Mouse (Mus musculus): Measurements from ENCODE around the gene Aatk.

Aatk gene

DNA sequence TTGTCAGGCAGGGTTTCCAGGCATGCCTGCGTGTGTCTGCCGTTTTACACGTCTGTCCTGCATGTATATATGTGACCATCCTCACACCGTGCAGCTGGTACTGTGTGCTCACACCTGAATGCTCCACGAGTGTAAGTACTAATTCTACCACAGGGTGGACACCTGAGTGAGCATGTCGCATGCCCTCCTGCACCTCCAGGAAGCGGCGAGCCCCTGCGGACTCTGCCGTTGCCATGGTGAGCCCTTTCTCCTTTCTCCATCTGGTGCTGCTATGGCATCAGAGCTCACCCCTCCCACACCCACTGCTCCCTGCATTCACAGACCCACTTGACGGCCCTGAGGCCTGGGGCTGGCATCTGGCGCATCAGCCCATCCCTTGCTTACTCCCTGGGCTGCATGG lies 24.1 kb downstream of the Aatk start:
- DNase-seq (ENCODE audit: low spot score) = no peak

DNA sequence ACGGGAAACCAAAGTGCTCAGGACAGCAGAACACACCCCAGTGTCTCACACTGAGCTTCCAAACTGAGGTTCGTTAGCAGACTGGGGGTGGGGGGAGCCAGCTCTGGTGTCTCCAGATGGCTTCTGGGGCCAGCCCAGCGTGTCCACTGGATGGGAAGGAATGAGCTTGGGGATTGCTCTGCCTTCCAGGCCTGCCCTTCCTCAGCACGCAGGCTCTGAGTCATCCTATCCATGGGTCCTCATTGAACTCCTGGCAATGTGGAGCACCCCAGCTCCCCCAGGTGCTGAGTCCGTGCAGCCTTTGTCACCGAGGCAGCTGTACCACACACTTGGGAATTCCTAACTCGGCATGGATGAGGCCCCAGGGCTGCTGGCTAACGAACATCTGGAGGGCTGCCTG lies 24.8 kb downstream of the Aatk start:
- DNase-seq (ENCODE audit: low spot score) = no peak

DNA sequence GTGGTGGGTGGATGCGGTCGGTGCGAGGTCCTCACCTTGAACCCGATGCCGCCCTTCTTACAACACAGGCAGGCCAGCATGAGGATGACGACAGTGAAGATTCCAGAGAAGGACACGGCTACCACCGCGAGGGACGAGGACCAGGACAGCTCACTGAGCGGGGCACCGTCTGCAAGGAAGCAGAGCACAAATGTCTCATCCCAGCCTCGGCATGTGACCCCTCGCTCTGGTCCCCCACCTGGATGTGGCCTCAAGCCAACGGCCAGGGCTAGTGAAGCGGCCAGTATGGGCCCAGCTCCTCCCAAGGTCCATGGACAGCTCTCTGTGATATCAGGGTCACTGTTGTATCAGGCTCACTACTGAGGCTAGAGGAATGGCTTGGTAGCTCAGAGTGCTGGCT lies 25.6 kb downstream of the Aatk start:
- DNase-seq (ENCODE audit: low spot score) = no peak

DNA sequence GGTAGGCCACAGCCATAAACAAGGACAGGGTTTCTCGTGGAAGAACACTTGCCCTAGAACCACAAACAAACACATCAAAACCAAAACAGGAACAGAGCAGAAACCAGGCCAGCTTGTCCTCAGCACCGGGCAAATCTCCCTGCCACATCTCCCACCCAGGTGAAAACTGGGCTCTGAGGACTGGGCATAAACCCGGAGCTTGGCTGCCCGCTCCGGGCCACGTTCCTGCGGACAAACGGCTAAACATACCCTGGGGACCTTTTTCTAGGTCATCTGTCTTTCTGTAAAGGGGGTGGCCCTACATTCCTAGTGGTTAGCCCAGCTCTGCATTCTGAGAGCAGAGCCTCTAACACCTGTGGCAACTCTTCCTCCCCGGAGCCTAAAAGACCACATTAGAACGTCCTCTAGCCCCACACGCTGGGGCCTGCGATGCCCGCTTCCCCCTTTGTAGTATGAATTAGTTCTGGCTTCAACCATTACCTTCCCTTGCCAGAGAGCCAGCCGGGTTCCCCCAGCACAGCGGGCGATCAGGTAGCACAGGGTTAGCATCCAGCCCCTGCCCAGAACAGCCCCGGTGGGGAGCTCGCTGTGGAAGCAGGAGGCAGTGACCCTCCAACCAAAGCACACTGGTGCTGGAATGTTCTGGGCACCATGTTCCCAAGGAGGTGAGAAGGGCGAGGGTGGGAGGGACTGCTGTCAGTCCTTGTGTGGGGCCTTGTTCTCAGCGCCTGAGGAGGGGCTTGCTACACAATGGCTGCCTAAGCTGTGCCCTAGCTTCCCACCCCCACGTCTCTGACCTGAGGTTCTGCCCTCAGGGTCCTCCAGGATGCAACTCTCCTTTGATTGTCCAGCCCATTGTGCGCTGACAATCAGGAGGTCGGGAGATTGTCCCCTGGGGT lies 27.2 kb downstream of the Aatk start:
- DNase-seq (ENCODE audit: low spot score) = no peak

DNA sequence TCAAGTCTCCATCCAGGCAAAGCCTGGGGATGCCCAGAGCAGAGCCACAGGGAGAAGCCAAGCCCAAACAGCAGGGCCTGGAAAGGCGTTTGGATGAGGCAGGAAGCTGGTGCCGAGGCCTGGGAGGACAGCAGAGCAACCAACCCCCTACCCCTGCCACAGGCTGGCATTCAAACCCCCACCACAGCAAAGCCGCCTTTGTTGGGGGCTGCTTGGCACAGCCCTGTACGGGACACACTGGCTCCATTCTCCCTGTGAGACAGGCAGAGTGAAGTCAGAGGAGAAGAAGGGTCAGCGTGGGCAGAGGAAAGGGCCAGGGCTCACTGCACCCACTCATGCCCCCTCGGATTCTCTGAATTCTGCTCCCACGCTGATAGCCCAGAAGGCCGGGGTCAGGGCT lies 30.0 kb downstream of the Aatk start:
- DNase-seq (ENCODE audit: low spot score) = no peak

DNA sequence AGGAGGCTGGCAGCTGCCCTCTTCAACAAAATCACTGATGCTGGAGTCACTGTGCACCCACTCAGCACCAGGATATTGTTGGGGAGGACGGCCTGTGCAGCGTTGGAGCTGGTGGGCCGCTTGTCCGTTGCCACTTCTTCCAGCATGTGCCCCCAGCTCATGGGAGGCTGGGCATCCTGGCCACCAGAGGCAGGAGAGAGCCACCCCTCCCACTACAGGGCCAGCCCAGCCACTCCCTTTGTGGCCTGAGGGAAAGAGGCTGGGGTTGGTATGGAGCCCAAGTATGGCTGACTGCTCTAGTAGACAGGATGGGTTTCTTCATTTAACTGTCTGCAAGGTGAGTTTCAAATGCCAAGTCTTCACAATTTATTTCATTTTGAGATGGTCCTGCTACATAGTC lies 32.2 kb downstream of the Aatk start:
- DNase-seq (ENCODE audit: low spot score) = no peak

GRCm38 (mm10) chr11:120013174-120013711 lies 33.7 kb downstream of the Aatk start:
- DNase-seq (ENCODE audit: low spot score) = peak; percentile 65

DNA sequence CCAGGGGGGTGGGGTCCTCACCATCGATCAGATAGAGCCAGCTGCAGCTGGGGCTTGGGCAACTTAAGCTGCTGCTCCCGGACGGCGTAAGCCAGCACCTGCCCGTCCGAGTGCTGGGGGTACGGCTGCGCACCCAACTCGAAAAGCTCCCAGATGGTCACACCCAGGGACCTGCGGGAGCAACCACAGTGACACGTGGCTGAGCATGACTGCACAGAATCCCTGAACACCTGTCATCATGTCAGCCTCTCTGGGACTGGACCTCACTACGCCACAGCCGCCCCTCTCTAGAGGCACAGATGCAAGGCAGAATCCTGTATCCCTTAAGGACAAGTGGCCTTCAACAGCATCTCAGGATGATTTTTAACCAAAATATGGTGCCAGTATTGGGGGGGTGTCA lies 34.3 kb downstream of the Aatk start:
- DNase-seq (ENCODE audit: low spot score) = no peak

- no peak for DNase-seq (ENCODE audit: low spot score)
Observed at GRCm38 (mm10) chr11:120011761-120012560, 35.0 kb downstream of the Aatk start.

DNA sequence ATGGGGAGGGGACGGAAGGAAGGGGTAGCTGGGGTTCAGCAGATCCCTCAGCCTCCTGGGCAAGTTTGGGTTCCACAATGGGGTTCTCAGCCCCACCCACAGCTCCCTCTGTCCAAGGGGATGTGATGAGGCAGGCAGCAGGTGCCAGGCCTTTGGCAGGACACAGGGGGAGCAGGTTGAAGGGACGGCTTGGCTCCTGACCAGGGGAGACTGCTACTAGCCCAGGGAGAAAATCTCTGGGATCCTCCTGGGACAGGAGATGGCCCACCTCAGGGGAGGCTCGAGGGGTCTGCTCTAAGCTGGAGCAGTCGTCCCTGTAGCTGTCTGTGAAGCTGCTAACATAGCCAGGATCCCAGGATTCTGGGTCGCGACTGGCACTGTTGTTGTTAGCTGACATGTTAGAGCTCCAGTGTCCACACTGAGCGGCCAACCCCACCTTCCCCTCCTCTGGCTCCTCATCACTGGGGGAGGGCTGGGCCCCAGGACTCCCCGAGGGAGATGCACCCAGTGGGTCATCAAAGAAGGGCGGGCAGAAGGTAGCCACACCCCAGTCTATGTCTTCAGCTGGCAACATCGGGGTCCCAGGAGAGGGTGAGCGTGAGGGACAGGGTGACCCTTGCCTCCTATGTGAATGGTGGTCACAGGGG lies 35.7 kb downstream of the Aatk start:
- DNase-seq (ENCODE audit: low spot score) = no peak

DNA sequence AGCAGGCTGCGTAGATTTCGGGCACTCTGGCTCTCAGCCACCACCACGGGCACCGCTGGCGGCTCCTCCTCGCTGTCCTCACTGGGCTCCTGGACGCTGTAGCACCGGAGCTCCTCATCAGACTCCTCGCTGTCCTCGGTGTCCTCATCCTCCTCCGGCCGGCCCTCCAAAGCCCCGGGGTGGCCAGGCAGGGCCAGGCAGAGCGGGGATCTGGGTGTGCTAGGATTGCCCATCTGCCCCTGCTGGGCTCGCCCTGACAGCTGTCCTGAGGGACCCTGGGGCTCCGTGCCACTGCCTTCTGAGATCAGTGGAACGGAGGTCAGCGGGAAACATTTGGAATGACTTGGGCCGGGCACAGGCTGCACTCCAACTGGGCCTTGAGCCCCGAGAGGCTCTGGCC lies 37.0 kb downstream of the Aatk start:
- no peak for DNase-seq (ENCODE audit: low spot score)

DNA sequence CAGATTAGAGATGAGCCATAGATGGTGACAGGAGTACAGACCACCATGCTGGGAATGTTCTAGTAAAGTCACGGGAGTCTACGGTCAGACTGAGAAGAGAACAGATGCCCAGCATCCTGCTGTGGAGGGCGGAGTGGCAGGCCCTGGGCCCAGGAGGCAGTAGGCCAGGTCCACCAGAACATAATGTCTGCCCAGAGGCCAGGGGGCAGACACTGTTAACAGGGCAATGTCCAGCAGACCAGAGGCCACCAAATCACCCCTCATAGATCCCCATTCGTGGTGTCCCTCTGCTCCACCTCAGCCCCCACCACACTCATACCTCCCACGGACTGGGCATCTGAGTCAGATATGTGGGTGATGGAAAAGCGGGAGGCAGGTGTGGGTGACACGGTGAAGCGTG lies 38.0 kb downstream of the Aatk start:
- DNase-seq (ENCODE audit: low spot score) = no peak

DNA sequence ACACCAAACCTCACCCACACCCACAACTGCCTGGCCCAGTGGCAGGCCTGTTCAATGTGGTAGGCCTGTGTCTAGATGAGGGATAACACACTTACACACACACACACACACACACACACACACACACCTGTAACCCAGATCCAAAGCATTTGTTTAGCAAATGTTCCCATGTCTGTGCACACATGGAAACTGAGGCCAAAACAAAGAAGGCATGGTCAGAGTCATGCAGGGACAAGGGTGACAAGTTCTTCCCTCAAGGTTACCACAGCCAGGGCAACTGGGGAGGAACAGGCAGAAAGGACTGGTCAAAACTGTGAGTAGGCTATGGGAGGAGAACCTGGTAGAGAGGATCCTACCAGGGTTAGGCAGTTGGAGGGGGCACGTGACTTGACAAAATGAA lies 38.5 kb downstream of the Aatk start:
- DNase-seq (ENCODE audit: low spot score) = no peak

DNA sequence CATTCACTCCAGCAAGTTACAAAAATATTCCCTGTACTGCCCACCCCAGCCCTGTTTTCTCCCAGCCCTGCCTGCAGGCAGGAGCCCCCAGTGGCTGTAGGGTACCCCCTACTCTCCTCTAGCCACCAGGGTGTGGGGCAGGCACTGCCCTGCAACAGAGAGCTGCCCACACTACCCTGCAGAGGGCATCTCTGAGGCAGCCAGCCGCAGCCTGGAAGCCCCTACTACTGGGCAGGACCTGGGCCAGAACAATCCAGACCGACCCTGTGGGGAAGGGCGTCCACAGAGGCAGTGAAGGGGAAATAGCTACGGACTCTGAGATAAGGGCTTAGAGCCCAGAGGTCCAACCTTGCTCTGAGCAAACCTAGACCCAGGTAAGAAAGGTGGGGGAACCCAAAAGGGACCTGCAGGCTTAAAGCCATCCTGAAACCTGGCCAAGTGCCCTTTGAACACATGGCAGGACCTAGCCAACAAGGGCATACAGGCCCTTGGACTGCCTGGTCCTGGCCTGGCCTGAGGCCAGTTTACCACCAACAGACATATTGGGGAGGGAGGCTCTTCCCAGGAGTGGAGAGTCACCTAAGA lies 39.4 kb downstream of the Aatk start:
- DNase-seq (ENCODE audit: low spot score) = no peak

DNA sequence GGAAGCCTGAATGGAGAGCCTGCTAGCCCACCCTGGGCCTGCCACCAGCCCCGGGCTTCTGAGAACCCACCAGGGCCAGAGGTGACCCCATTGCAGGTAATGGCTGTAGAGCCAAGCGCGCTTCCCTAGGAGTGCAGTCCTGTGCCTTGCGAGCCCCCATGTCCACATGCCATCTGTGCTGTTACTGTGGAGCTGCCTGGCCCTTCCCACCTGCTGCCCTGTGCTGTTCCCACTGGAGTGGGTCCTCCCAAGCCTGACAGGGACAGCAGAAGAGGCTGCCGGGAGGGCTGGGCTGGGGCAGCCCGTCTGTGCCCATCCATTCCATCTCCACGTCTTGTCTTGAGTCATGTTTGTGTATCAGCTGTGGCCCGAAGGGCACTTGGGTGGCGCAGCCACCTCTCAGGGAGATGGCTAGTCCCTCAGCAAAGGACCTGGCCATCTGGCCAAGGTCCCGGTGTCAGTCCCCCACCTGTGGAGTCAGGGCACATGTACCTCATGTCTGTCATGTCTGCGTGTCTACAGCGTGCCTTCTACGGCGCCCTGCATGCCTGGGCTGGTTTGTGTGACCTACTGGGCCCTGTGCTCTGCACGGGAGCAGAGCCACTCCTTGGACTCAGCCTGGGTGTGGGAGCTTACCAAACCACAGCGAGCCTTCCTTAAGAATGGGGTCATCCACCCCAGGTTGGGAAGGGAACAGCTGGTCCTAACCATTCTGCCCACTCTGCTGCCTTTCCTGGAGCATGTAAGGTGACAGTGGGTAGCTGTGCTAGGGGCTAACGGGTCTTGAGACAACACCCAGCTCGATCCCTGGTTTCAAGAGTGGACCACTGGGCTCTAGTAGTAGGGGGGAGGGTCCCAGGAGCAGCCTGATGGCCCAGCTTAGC lies 41.3 kb downstream of the Aatk start:
- no peak for DNase-seq (ENCODE audit: low spot score)

- no peak for DNase-seq (ENCODE audit: low spot score)
Observed at GRCm38 (mm10) chr11:120002634-120003220, 44.2 kb downstream of the Aatk start.

DNA sequence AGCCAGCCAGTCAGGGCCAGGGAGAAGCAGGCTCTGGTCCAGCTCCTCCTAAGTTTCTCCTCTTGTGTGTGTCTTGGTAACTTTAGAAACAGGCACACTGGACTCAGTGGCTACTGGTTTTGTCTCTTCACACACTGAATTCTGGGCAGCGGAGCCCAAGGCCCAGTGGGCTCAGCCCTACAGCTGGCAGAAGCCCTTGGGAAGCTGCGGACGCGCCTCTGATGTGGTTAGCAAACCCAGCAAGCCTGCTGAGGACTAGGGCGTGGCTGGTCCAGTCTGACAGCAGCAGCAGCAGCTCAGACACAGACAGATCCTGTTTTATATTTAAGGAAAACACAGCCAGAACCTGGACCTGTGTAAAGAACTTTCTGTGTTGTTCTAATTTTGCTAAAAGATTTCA lies 44.9 kb downstream of the Aatk start:
- no peak for DNase-seq (ENCODE audit: low spot score)

DNA sequence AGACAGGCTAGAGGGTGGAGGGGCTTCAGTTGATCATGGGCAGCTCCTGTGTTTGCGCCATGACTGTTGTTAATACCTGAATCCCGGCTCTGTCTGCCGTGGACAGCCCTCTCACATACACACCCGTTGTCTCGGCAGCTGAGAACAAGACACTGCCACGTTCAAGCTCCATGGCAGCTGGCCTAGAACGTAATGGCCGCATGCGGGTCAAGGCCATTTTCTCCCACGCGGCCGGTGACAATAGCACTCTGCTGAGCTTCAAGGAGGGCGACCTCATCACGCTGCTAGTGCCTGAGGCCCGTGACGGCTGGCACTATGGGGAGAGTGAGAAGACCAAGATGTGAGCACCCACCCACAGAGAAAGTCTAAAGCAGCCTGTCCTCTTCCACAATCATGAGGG lies 49.6 kb downstream of the Aatk start:
- DNase-seq (ENCODE audit: low spot score) = no peak

DNA sequence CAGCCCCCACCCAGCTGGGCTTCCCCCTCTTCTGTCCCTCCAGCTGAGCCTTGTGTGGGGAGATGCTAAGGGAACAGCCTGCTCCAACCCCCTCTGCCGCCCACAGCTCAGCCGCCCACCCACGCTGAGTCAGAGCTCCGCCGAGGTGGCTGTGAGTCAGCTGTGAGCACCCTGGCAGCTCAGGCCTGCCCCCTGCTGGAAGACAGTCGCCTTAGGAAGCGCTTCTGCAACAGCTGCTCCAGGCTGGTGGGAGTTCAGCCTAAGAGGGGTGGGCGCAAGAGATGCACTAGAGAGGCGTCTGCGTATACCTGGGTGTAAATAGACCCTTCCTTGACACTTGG lies 55.7 kb downstream of the Aatk start:
- peak; percentile 91 for DNase-seq (ENCODE audit: low spot score)

- DNase-seq (ENCODE audit: low spot score) = no peak
Observed at GRCm38 (mm10) chr11:119990658-119991337, 56.2 kb downstream of the Aatk start.
